11 mouse cellular contexts compared by ENCODE assay signal in the genomic region with DNA sequence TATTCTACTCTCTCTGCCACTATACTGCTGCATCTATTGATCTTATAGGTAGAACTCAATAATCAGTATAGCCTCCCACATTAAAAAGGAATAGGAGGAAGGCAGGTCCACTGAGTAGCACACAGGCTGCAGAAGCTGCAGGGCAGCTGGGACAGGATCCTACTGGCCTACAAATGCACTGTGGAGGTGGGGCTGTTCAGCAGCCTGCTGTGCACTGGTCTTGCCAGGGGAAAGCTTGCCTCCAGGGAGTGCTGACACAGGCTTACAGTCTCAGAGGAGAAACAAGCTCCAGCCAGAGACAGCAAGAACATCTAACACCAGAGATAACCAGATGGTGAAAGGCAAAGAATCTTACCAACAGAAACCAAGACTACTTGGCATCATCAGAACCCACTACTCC.
A peak's percentile ranks its signal among the peaks of the same experiment; 100 is the strongest.
DNase-seq lines count a peak whose midpoint lies in the region; ATAC-seq lines count a peak whose summit lies in the region.
"Had no signal": no experiment of that assay in that cellular context is flagged by ENCODE, and none has a peak within 500 bp of the region (broad histone marks: within the 10 kb centered on the region; RNA-seq: fewer than 3 reads in every experiment).

No protein-coding gene starts in this region.

- H3K4me1 ChIP-seq in liver, embryonic 11.5 days (replicated peaks; ENCODE audit: control insufficient read depth, insufficient read depth, low read length): 0 out of 2 replicates have a peak, but pooled peaks cover 2% of the 10 kb centered on the region
- H3K4me1 ChIP-seq: embryonic facial prominence, embryonic 15.5 days; midbrain, embryonic 10.5 days had no signal

- intact Hi-C loops in left cerebral cortex, postnatal 14 days (cut with DNase I): no loop called here
- intact Hi-C loops in left cerebral cortex, postnatal 4 days (cut with DNase I): no loop called here

- H3K9me3 ChIP-seq in liver, embryonic 11.5 days (ENCODE audit: control insufficient read depth, low read length): no peaks in the 10 kb centered on the region
- H3K9me3 ChIP-seq: embryonic facial prominence, embryonic 15.5 days; midbrain, embryonic 10.5 days had no signal

- no peaks in the 10 kb centered on the region for H3K36me3 ChIP-seq in liver, embryonic 11.5 days (ENCODE audit: control insufficient read depth, insufficient read depth, low read length)
- H3K36me3 ChIP-seq: embryonic facial prominence, embryonic 15.5 days; midbrain, embryonic 10.5 days had no signal

- no peak overlapping the region for H3K9ac ChIP-seq in liver, embryonic 11.5 days (ENCODE audit: low read depth, low read length)
- H3K9ac ChIP-seq: embryonic facial prominence, embryonic 15.5 days had no signal

- no peak overlapping the region for H3K27ac ChIP-seq in liver, embryonic 11.5 days (ENCODE audit: low read depth, low read length)
- H3K27ac ChIP-seq: embryonic facial prominence, embryonic 15.5 days; midbrain, embryonic 10.5 days had no signal

- peak; percentile 38 for DNase-seq in embryo, embryonic 10 days (ENCODE audit: low spot score)
- DNase-seq in embryo, embryonic 10.5 days (ENCODE audit: low spot score): no peak
- peak; percentile 7 to 9 for DNase-seq in left cerebral cortex, postnatal 14 days (ENCODE audit: low spot score in 2 of 2)
- no peak for DNase-seq in left cerebral cortex, postnatal 4 days
- peak; percentile 14 for DNase-seq in gastrocnemius, postnatal 10 days
- peak; percentile 12 to 59 for DNase-seq in kidney, postnatal 25 days
- no peak for DNase-seq in liver, embryonic 11.5 days (ENCODE audit: low spot score)
- DNase-seq in left cerebral cortex, adult 9 months (ENCODE audit: low spot score in 2 of 2): no peak
- DNase-seq: thymus, postnatal 4 days had no signal

- no peak for ATAC-seq in liver, embryonic 11.5 days (replicated peaks; ENCODE audit: low FRiP score)

- H3K4me3 ChIP-seq in liver, embryonic 11.5 days (ENCODE audit: low read depth, low read length): no peak overlapping the region
- H3K4me3 ChIP-seq: embryonic facial prominence, embryonic 15.5 days; midbrain, embryonic 10.5 days had no signal

- H3K4me2 ChIP-seq in liver, embryonic 11.5 days: no peak overlapping the region
- H3K4me2 ChIP-seq: embryonic facial prominence, embryonic 15.5 days had no signal

- H3K27me3 ChIP-seq in liver, embryonic 11.5 days (replicated peaks; ENCODE audit: control insufficient read depth, insufficient read depth, low read length): no peaks in the 10 kb centered on the region
- H3K27me3 ChIP-seq: embryonic facial prominence, embryonic 15.5 days had no signal

Comparison
In these comparisons a context has a peak if more than half of its experiments do, and no peak if none do; other contexts are left out.
1. DNase-seq: peak in embryo, embryonic 10 days (single experiment), left cerebral cortex, postnatal 14 days (2 of 2), gastrocnemius, postnatal 10 days (single experiment) and kidney, postnatal 25 days (2 of 2); none in embryo, embryonic 10.5 days (single experiment), left cerebral cortex, postnatal 4 days (single experiment), liver, embryonic 11.5 days (single experiment) and left cerebral cortex, adult 9 months (0 of 2).